ENCODE assay signal across 8 mouse cellular contexts in genomic region chr15:7397818-7398608, GRCm38 (mm10). TPM values are rescaled to one million over a fixed set of nuclear protein-coding genes. Genes with fewer than 3 reads are reported as not detected.
DNase-seq lines count a peak whose midpoint lies in the region; ATAC-seq lines count a peak whose summit lies in the region.

Gene Egflam (minus strand): TSS chr15:7398395.

- no peaks in the 10 kb centered on the region for H3K27me3 ChIP-seq in embryonic facial prominence, embryonic 12.5 days
- peaks cover 13% of the 10 kb centered on the region; the same call in 1 of the 2 replicates for H3K27me3 ChIP-seq in heart, embryonic 16.5 days (ENCODE audit: control insufficient read depth, insufficient read depth, low read length)
- peaks cover 35% of the 10 kb centered on the region for H3K27me3 ChIP-seq in neural tube, embryonic 13.5 days

- DNase-seq in right cerebral cortex, postnatal 25 days = peak; percentile 20
- DNase-seq in right cerebral cortex, postnatal 36 days (ENCODE audit: low spot score in 2 of 2) = no peak
- peak; percentile 15 for DNase-seq in liver
- no peak for DNase-seq in thymus, postnatal 10 days (ENCODE audit: low spot score in 2 of 2)
- DNase-seq in frontal cortex, postnatal 14 days (ENCODE audit: low spot score in 2 of 2) = no peak

- no peaks in the 10 kb centered on the region for H3K9me3 ChIP-seq in embryonic facial prominence, embryonic 12.5 days
- H3K9me3 ChIP-seq in heart, embryonic 16.5 days (replicated peaks; ENCODE audit: control insufficient read depth, low read length) = 0 out of 2 replicates have a peak, but pooled peaks cover 3% of the 10 kb centered on the region
- H3K9me3 ChIP-seq in neural tube, embryonic 13.5 days = no peaks in the 10 kb centered on the region

- peaks cover 7% of the 10 kb centered on the region for H3K4me1 ChIP-seq in embryonic facial prominence, embryonic 12.5 days
- peaks cover 7% of the 10 kb centered on the region for H3K4me1 ChIP-seq in heart, embryonic 16.5 days (ENCODE audit: control insufficient read depth, insufficient read depth, low read length)
- peaks cover 20% of the 10 kb centered on the region for H3K4me1 ChIP-seq in neural tube, embryonic 13.5 days (replicated peaks)

- peak within 1 kb of the TSS; percentile 58 for H3K4me3 ChIP-seq in embryonic facial prominence, embryonic 12.5 days
- peak within 1 kb of the TSS; percentile 65 for H3K4me3 ChIP-seq in heart, embryonic 16.5 days (ENCODE audit: low read length)
- H3K4me3 ChIP-seq in neural tube, embryonic 13.5 days = peak within 1 kb of the TSS; percentile 63

- ATAC-seq in embryonic facial prominence, embryonic 12.5 days (ENCODE audit: insufficient number of reproducible peaks, insufficient read depth, low FRiP score, low TSS enrichment) = peak; percentile 82
- peak; percentile 61 for ATAC-seq in heart, embryonic 16.5 days (replicated peaks; ENCODE audit: extremely low read depth, insufficient read depth, low FRiP score)
- ATAC-seq in neural tube, embryonic 13.5 days (ENCODE audit: low read depth) = peak; percentile 84

- peak within 1 kb of the TSS; percentile 65 for H3K9ac ChIP-seq in embryonic facial prominence, embryonic 12.5 days
- H3K9ac ChIP-seq in heart, embryonic 16.5 days (ENCODE audit: low read length) = peak within 1 kb of the TSS; percentile 75
- H3K9ac ChIP-seq in neural tube, embryonic 13.5 days = peak within 1 kb of the TSS; percentile 70

- peak within 1 kb of the TSS; percentile 67 for H3K4me2 ChIP-seq in embryonic facial prominence, embryonic 12.5 days (replicated peaks)
- peak within 1 kb of the TSS; percentile 94 for H3K4me2 ChIP-seq in heart, embryonic 16.5 days (ENCODE audit: low read depth, low read length)
- peak within 1 kb of the TSS; percentile 99 for H3K4me2 ChIP-seq in neural tube, embryonic 13.5 days

- no peaks in the 10 kb centered on the region for H3K36me3 ChIP-seq in embryonic facial prominence, embryonic 12.5 days
- no peaks in the 10 kb centered on the region for H3K36me3 ChIP-seq in heart, embryonic 16.5 days (ENCODE audit: control insufficient read depth, insufficient read depth)
- H3K36me3 ChIP-seq in neural tube, embryonic 13.5 days = no peaks in the 10 kb centered on the region

- peak within 1 kb of the TSS; percentile 76 for H3K27ac ChIP-seq in embryonic facial prominence, embryonic 12.5 days
- H3K27ac ChIP-seq in heart, embryonic 16.5 days (ENCODE audit: low read length) = peak within 1 kb of the TSS; percentile 49
- peak within 1 kb of the TSS; percentile 57 for H3K27ac ChIP-seq in neural tube, embryonic 13.5 days (replicated peaks)

- WGBS in embryonic facial prominence, embryonic 12.5 days = under 1% methylated on average over 62 of the region's 62 CpGs
- under 1% methylated on average over 61 of the region's 62 CpGs for WGBS in heart, embryonic 16.5 days
- under 1% methylated on average over 62 of the region's 62 CpGs for WGBS in neural tube, embryonic 13.5 days

RNA-seq across cellular contexts. Expression of gene Egflam, which starts in this region (rescaled TPM):
- polyA plus RNA-seq in embryonic facial prominence, embryonic 12.5 days (2016; fragmentation: Nextera tagmentation; extraction: Ambion mirVana) = 19.2 and 21.3 TPM in 2 replicates
- polyA plus RNA-seq in heart, embryonic 16.5 days (2015; fragmentation: Nextera tagmentation; extraction: Ambion mirVana) = 12.4 and 14.7 TPM in 2 replicates
- polyA plus RNA-seq in neural tube, embryonic 13.5 days (2015; fragmentation: Nextera tagmentation; extraction: Ambion mirVana) = 15.7 and 15.8 TPM in 2 replicates

Comparison
In these comparisons a context has a peak if more than half of its experiments do, and no peak if none do; other contexts are left out.
1. DNase-seq: peak in right cerebral cortex, postnatal 25 days (single experiment) and liver (single experiment); none in right cerebral cortex, postnatal 36 days (0 of 2), thymus, postnatal 10 days (0 of 2) and frontal cortex, postnatal 14 days (0 of 2).
2. Peak in every context shown above with its lines, with median percentiles within 50 percentile points of each other: ATAC-seq, H3K27ac ChIP-seq, H3K4me2 ChIP-seq, H3K4me3 ChIP-seq and H3K9ac ChIP-seq.